Mouse (Mus musculus): ENCODE measurements around the gene Eda.
"Not testable (repeated sequence)": the region's sequence is repeated elsewhere in the genome, so short reads cannot be mapped to it uniquely, and the experiment has no call there.

Eda gene

GRCm38 (mm10) chrX:100428693-100429092, 453.3 kb downstream of the Eda start, which contains the start of gene Otud6a:
Gene Otud6a (plus strand): TSS chrX:100429013.
- no peak for DNase-seq

GRCm38 (mm10) chrX:100432311-100432710, 456.9 kb downstream of the Eda start:
- no peak for DNase-seq

- not testable (repeated sequence) for DNase-seq
Measured at GRCm38 (mm10) chrX:100442617-100443016, 467.2 kb downstream of the Eda start, which contains the start of gene Awat2. Gene Awat2 (minus strand): TSS chrX:100442717.

- no peak for DNase-seq
Measured at GRCm38 (mm10) chrX:100443532-100443931, 468.1 kb downstream of the Eda start.

Data from lung, postnatal 36 days (tissue).